Mouse (Mus musculus) testis, adult 2 months (tissue): ENCODE measurements around the gene Smpd4. TPM values are rescaled to one million over a fixed set of nuclear protein-coding genes. Genes with fewer than 3 reads are reported as not detected.

ENCODE experiments used
- H3K27ac ChIP-seq: fragments of 200-500 bp; 2 replicates; pipeline ENCODE4 v1.5.1; 2012; ENCODE audit warnings: low read depth, low read length; ENCODE audit not compliant: control insufficient read depth, insufficient read depth
- H3K27me3 ChIP-seq: fragments of 200-500 bp; 2 replicates; pipeline ENCODE4 v1.6.1; 2012; ENCODE audit warnings: mild to moderate bottlenecking, low read length, moderate library complexity; ENCODE audit not compliant: control insufficient read depth, insufficient read depth
- H3K36me3 ChIP-seq: fragments of 200-500 bp; 2 replicates; pipeline ENCODE4 v1.6.1; 2012; ENCODE audit warnings: mild to moderate bottlenecking, low read length; ENCODE audit not compliant: control insufficient read depth, insufficient read depth
- H3K4me1 ChIP-seq: fragments of 200-500 bp; 2 replicates; pipeline ENCODE4 v1.6.1; 2012; ENCODE audit warnings: low read length; ENCODE audit not compliant: control insufficient read depth, insufficient read depth
- H3K4me3 ChIP-seq: fragments of 200-500 bp; 2 replicates; pipeline ENCODE4 v1.5.1; 2012; ENCODE audit warnings: low read depth, mild to moderate bottlenecking, low read length, moderate library complexity, mixed read lengths; ENCODE audit not compliant: control insufficient read depth
- CTCF ChIP-seq: fragments of 200-500 bp; IDR thresholded peaks from 2 replicates; pipeline ENCODE4 v1.5.1; 2012; ENCODE audit warnings: low read depth, mild to moderate bottlenecking, inconsistent platforms, low read length, moderate library complexity; ENCODE audit not compliant: control insufficient read depth, insufficient read depth, insufficient replicate concordance
- POLR2A ChIP-seq: fragments of 200-500 bp; IDR thresholded peaks from 2 replicates; pipeline ENCODE4 v1.6.1; 2012; ENCODE audit warnings: low read depth, mild to moderate bottlenecking, inconsistent platforms, low read length, moderate library complexity; ENCODE audit not compliant: control insufficient read depth
- polyA plus RNA-seq: library from polyadenylated mRNA; depleted of rRNA; stranded (reverse); fragments of >200 nt; gene quantifications from 2 replicates; pipeline ENCODE4 v1.2.3, GENCODE M21; 2012

Gene Smpd4
- polyA plus RNA-seq, 1 experiment: 280 TPM

- peaks cover 5% of the 10 kb centered on the region for H3K36me3 ChIP-seq
Measured at GRCm38 (mm10) chr16:17640706-17641105, 21.6 kb downstream of the Smpd4 start.

GRCm38 (mm10) chr16:17641301-17641700 is 22.1 kb downstream of the Smpd4 start:
- Histone ChIP-seq H3K27me3 (no peaks in the 10 kb centered on the region), H3K36me3 (peaks cover 5% of the 10 kb centered on the region)

More at GRCm38 (mm10) chr16:17640706-17641105, 21.6 kb downstream of the Smpd4 start:
- Histone ChIP-seq H3K27ac (no peak overlapping the region), H3K27me3 (no peaks in the 10 kb centered on the region), H3K4me3 (no peak overlapping the region), H3K4me1 (no peaks in the 10 kb centered on the region)
- TF ChIP-seq CTCF (no peak), POLR2A (no peak)

GRCm38 (mm10) chr16:17642311-17642710 is 23.2 kb downstream of the Smpd4 start:
- Histone ChIP-seq H3K4me3 (no peak overlapping the region), H3K27ac (no peak overlapping the region), H3K4me1 (peaks cover 5% of the 10 kb centered on the region), H3K36me3 (peaks cover 5% of the 10 kb centered on the region; the same call in 1 of the 2 replicates), H3K27me3 (no peaks in the 10 kb centered on the region)
- no peak for TF ChIP-seq POLR2A
- no peak for TF ChIP-seq CTCF

More at GRCm38 (mm10) chr16:17641301-17641700, 22.1 kb downstream of the Smpd4 start:
- no peaks in the 10 kb centered on the region for H3K4me1 ChIP-seq
- no peak for TF ChIP-seq POLR2A
- H3K27ac ChIP-seq: no peak overlapping the region
- no peak overlapping the region for H3K4me3 ChIP-seq

- Histone ChIP-seq H3K4me3 (no peak overlapping the region), H3K4me1 (peaks cover 5% of the 10 kb centered on the region), H3K36me3 (peaks cover 5% of the 10 kb centered on the region; the same call in 1 of the 2 replicates), H3K27me3 (no peaks in the 10 kb centered on the region), H3K27ac (no peak overlapping the region)
- TF ChIP-seq POLR2A (no peak), CTCF (no peak)
Measured at GRCm38 (mm10) chr16:17643437-17643990, 24.4 kb downstream of the Smpd4 start.

GRCm38 (mm10) chr16:17646310-17647114 is 27.4 kb downstream of the Smpd4 start, which contains the start of gene Ccdc74a:
Gene Ccdc74a (plus strand): TSS chr16:17646470.
- Histone ChIP-seq H3K36me3 (no peaks in the 10 kb centered on the region; the same call in 1 of the 2 replicates), H3K4me3 (peak within 1 kb of the TSS; percentile 87), H3K4me1 (peaks cover 5% of the 10 kb centered on the region), H3K27me3 (no peaks in the 10 kb centered on the region), H3K27ac (peak within 1 kb of the TSS; percentile 41; the same call in 1 of the 2 replicates)
- TF ChIP-seq CTCF (no peak), POLR2A (peak; percentile 66)

GRCm38 (mm10) chr16:17647156-17647555 is 28.0 kb downstream of the Smpd4 start:
- no peak overlapping the region for H3K27ac ChIP-seq
- peaks cover 5% of the 10 kb centered on the region for H3K4me1 ChIP-seq
- TF ChIP-seq CTCF: no peak
- no peak for TF ChIP-seq POLR2A
- no peaks in the 10 kb centered on the region for H3K27me3 ChIP-seq
- H3K36me3 ChIP-seq: no peaks in the 10 kb centered on the region; the same call in 1 of the 2 replicates
- peak overlapping the region; percentile 87 for H3K4me3 ChIP-seq

GRCm38 (mm10) chr16:17647566-17648340 is 28.6 kb downstream of the Smpd4 start:
- Histone ChIP-seq H3K4me1 (peaks cover 5% of the 10 kb centered on the region), H3K27ac (no peak overlapping the region), H3K36me3 (no peaks in the 10 kb centered on the region; the same call in 1 of the 2 replicates), H3K27me3 (no peaks in the 10 kb centered on the region), H3K4me3 (peak overlapping the region; percentile 87)
- TF ChIP-seq POLR2A (no peak), CTCF (no peak)
